ENCODE assay signal across 27 mouse cellular contexts in the genomic region with DNA sequence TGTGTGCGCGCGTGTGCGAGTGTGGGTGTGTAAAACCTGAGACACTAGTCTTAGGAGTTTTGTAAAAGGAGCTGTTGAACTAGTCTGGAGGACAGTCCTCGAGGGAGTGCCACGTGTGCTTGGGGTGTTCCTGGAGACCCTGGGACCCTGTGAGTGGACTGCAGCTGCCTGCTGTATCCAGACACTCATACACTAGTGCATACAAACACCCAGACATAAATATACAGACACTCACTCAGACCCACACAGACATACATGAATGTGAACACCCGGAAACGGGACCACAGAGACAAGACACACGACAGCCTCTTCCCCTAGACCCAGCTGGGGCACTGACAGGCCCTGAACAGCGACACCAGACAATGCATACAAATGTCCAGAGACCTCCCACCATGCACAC. TPM values are rescaled to one million over a fixed set of nuclear protein-coding genes. Genes with fewer than 3 reads are reported as not detected.
DNase-seq lines count a peak whose midpoint lies in the region; ATAC-seq and TF ChIP-seq lines count a peak whose summit lies in the region.
"Had no signal": no experiment of that assay in that cellular context is flagged by ENCODE, and none has a peak within 500 bp of the region (broad histone marks: within the 10 kb centered on the region; RNA-seq: fewer than 3 reads in every experiment).

No protein-coding gene starts in this region.

- H3K27me3 ChIP-seq in heart, adult 2 months (ENCODE audit: control insufficient read depth, insufficient read depth, low read length): no peaks in the 10 kb centered on the region
- no peaks in the 10 kb centered on the region for H3K27me3 ChIP-seq in heart, embryonic 16.5 days (ENCODE audit: control insufficient read depth, insufficient read depth, low read length)
- no peaks in the 10 kb centered on the region; the same call in 1 of the 2 replicates for H3K27me3 ChIP-seq in lung, postnatal 0 days (replicated peaks; ENCODE audit: insufficient read depth, low read length)
- H3K27me3 ChIP-seq: forebrain, embryonic 13.5 days; midbrain, embryonic 15.5 days; neural tube, embryonic 15.5 days had no signal

- peak overlapping the region; percentile 32 for H3K4me3 ChIP-seq in heart, adult 2 months
- peak overlapping the region; percentile 79 for H3K4me3 ChIP-seq in heart, embryonic 16.5 days (ENCODE audit: low read length)
- H3K4me3 ChIP-seq in lung, postnatal 0 days (ENCODE audit: low read depth, low read length): no peak overlapping the region
- H3K4me3 ChIP-seq: forebrain, embryonic 13.5 days; hindbrain, embryonic 10.5 days; limb, embryonic 13.5 days; liver, embryonic 15.5 days; megakaryocyte, embryonic 14.5 days; midbrain, embryonic 15.5 days; neural tube, embryonic 15.5 days had no signal

- no peak for ATAC-seq in heart, embryonic 16.5 days (replicated peaks; ENCODE audit: extremely low read depth, insufficient read depth, low FRiP score)
- peak; percentile 72 for ATAC-seq in lung, postnatal 0 days
- ATAC-seq: activated CD4-positive, CD25-positive, alpha-beta regulatory T cell, adult 4 months; forebrain, embryonic 13.5 days; hindbrain, postnatal 0 days; midbrain, embryonic 15.5 days had no signal

- peak overlapping the region; percentile 72 for H3K4me2 ChIP-seq in heart, embryonic 16.5 days (ENCODE audit: low read depth, low read length)
- no peak overlapping the region for H3K4me2 ChIP-seq in lung, postnatal 0 days (replicated peaks; ENCODE audit: low read depth, low read length)
- H3K4me2 ChIP-seq: forebrain, embryonic 13.5 days; limb, embryonic 13.5 days; liver, embryonic 15.5 days; midbrain, embryonic 15.5 days; neural tube, embryonic 15.5 days had no signal

- no peaks in the 10 kb centered on the region for H3K79me2 ChIP-seq in heart, adult 2 months (replicated peaks; ENCODE audit: control insufficient read depth, insufficient read depth, low read length)

- TF ChIP-seq POLR2A in heart, adult 2 months (IDR thresholded peaks at IDR 0.05; ENCODE audit: insufficient read depth, low read depth, low read length): no peak

- H3K27ac ChIP-seq in heart, adult 2 months: peak overlapping the region; percentile 79
- H3K27ac ChIP-seq in heart, embryonic 16.5 days (ENCODE audit: low read length): peak overlapping the region; percentile 98
- no peak overlapping the region for H3K27ac ChIP-seq in lung, postnatal 0 days (ENCODE audit: low read length)
- H3K27ac ChIP-seq: forebrain, embryonic 13.5 days; hindbrain, embryonic 10.5 days; hindbrain, postnatal 0 days; kidney, postnatal 0 days; liver, embryonic 15.5 days; midbrain, embryonic 15.5 days; neural tube, embryonic 15.5 days had no signal

- intact Hi-C loops in heart, adult 2 months (cut with DNase I): no loop called here
- intact Hi-C loops in heart, postnatal 10 days (cut with DNase I): no loop called here
- intact Hi-C loops in heart, postnatal 36 days (cut with DNase I): no loop called here

- no peak for TF ChIP-seq EP300 in heart, adult 2 months (IDR thresholded peaks at IDR 0.05; ENCODE audit: insufficient read depth, low read depth, low read length)
- TF ChIP-seq EP300 in lung, postnatal 0 days (IDR thresholded peaks at IDR 0.05): no peak

- no peaks in the 10 kb centered on the region for H3K9me3 ChIP-seq in heart, embryonic 16.5 days (replicated peaks; ENCODE audit: control insufficient read depth, low read length)
- no peaks in the 10 kb centered on the region for H3K9me3 ChIP-seq in lung, postnatal 0 days (ENCODE audit: low read length)
- H3K9me3 ChIP-seq: forebrain, embryonic 13.5 days; G1E; hindbrain, embryonic 10.5 days; limb, embryonic 13.5 days; liver, embryonic 15.5 days; megakaryocyte, embryonic 14.5 days; midbrain, embryonic 15.5 days; neural tube, embryonic 15.5 days had no signal

- DNase-seq in heart, adult 2 months: no peak
- no peak for DNase-seq in heart, postnatal 10 days
- no peak for DNase-seq in heart, postnatal 36 days
- DNase-seq in lung, postnatal 0 days (ENCODE audit: low spot score): peak; percentile 27
- DNase-seq in lung, adult 18-20 months: no peak
- no peak for DNase-seq in layer of hippocampus, postnatal 36 days
- DNase-seq: adrenal gland, postnatal 14 days; cerebellum, postnatal 10 days; gastrocnemius, postnatal 10 days; kidney, adult 18-20 months; thymus, postnatal 14 days had no signal

- no peak for TF ChIP-seq CTCF in heart, adult 2 months (IDR thresholded peaks at IDR 0.05)
- TF ChIP-seq CTCF in lung, postnatal 0 days (IDR thresholded peaks at IDR 0.05): no peak

- no peaks in the 10 kb centered on the region for H3K36me3 ChIP-seq in heart, adult 2 months (ENCODE audit: control insufficient read depth, insufficient read depth, low read length)
- peaks cover 9% of the 10 kb centered on the region; the same call in 1 of the 2 replicates for H3K36me3 ChIP-seq in heart, embryonic 16.5 days (ENCODE audit: control insufficient read depth, insufficient read depth)
- no peaks in the 10 kb centered on the region for H3K36me3 ChIP-seq in lung, postnatal 0 days (ENCODE audit: insufficient read depth, low read length)
- H3K36me3 ChIP-seq: G1E; hindbrain, embryonic 10.5 days; limb, embryonic 13.5 days; liver, embryonic 15.5 days; midbrain, embryonic 15.5 days; neural tube, embryonic 15.5 days had no signal

- H3K9ac ChIP-seq in heart, adult 2 months (ENCODE audit: low read depth, low read length): peak overlapping the region; percentile 58
- peak overlapping the region; percentile 79 for H3K9ac ChIP-seq in heart, embryonic 16.5 days (ENCODE audit: low read length)
- H3K9ac ChIP-seq in lung, postnatal 0 days (replicated peaks; ENCODE audit: low read depth): no peak overlapping the region
- H3K9ac ChIP-seq: forebrain, embryonic 13.5 days; limb, embryonic 13.5 days; liver, embryonic 15.5 days; midbrain, embryonic 15.5 days; neural tube, embryonic 15.5 days had no signal

- peaks cover 9% of the 10 kb centered on the region for H3K4me1 ChIP-seq in heart, adult 2 months (ENCODE audit: control insufficient read depth, insufficient read depth, low read length)
- peaks cover 21% of the 10 kb centered on the region for H3K4me1 ChIP-seq in heart, embryonic 16.5 days (ENCODE audit: control insufficient read depth, insufficient read depth, low read length)
- H3K4me1 ChIP-seq in lung, postnatal 0 days (ENCODE audit: insufficient read depth, low read depth, low read length): no peaks in the 10 kb centered on the region
- H3K4me1 ChIP-seq: forebrain, embryonic 13.5 days; liver, embryonic 15.5 days; midbrain, embryonic 15.5 days; neural tube, embryonic 15.5 days had no signal

- 78% methylated on average over 10 of the region's 10 CpGs for WGBS in heart, adult 2 months
- 61% methylated on average over 10 of the region's 10 CpGs for WGBS in heart, embryonic 16.5 days
- WGBS in lung, postnatal 0 days: 61% methylated on average over 10 of the region's 10 CpGs

RNA-seq across cellular contexts. Expression of a gene that starts 15.8 kb away (rescaled TPM):
- total RNA-seq in heart, adult 2 months (2021): 1 to 10 TPM; 6.0 to 7.0 TPM
- 10.3 and 12.6 TPM in 2 replicates for polyA plus RNA-seq in heart, adult 2 months (2012; rRNA removed)
- total RNA-seq in heart, postnatal 10 days (2021): 10 to 100 TPM; 11.5 to 13.4 TPM
- 21.0 and 26.3 TPM in 2 replicates for polyA plus RNA-seq in heart, embryonic 16.5 days (2015; fragmentation: Nextera tagmentation; extraction: Ambion mirVana)
- 1 to 10 TPM; 6.5 to 6.6 TPM for total RNA-seq in heart, postnatal 36 days (2021)
- polyA plus RNA-seq in lung, postnatal 0 days (2015; fragmentation: Nextera tagmentation; extraction: Ambion mirVana): 19.4 and 24.4 TPM in 2 replicates
- 1 to 10 TPM; 4.3 to 4.8 TPM for total RNA-seq in layer of hippocampus, postnatal 36 days (2021)
- total RNA-seq: G1E had no signal
- polyA plus RNA-seq: activated CD4-positive, CD25-positive, alpha-beta regulatory T cell, adult 4 months had no signal

RNA-seq across cellular contexts. Expression of a gene that starts 21.1 kb away (rescaled TPM):
- over 10,000 TPM in 1 of 2 experiments, 1,000 to 10,000 TPM in 1; 9,326 to 11,139 TPM for total RNA-seq in heart, adult 2 months (2021)
- polyA plus RNA-seq in heart, adult 2 months (2012; rRNA removed): 9,227 and 12,279 TPM in 2 replicates
- over 10,000 TPM; 11,120 to 11,825 TPM for total RNA-seq in heart, postnatal 10 days (2021)
- 4,391 and 5,295 TPM in 2 replicates for polyA plus RNA-seq in heart, embryonic 16.5 days (2015; fragmentation: Nextera tagmentation; extraction: Ambion mirVana)
- total RNA-seq in heart, postnatal 36 days (2021): over 10,000 TPM; 10,942 to 11,353 TPM
- 10.4 and 13.8 TPM in 2 replicates for polyA plus RNA-seq in lung, postnatal 0 days (2015; fragmentation: Nextera tagmentation; extraction: Ambion mirVana)
- not detected for total RNA-seq in layer of hippocampus, postnatal 36 days (2021)
- total RNA-seq: G1E; hindbrain, postnatal 0 days; layer of hippocampus, postnatal 14 days had no signal
- polyA plus RNA-seq: activated CD4-positive, CD25-positive, alpha-beta regulatory T cell, adult 4 months; G1E; hindbrain, embryonic 10.5 days had no signal

RNA-seq across cellular contexts. Expression of a gene that starts 35.2 kb away (rescaled TPM):
- total RNA-seq in heart, adult 2 months (2021): not detected
- not detected in 2 replicates for polyA plus RNA-seq in heart, adult 2 months (2012; rRNA removed)
- not detected for total RNA-seq in heart, postnatal 10 days (2021)
- 0.15 TPM in 1 of 2 replicates, not detected in the other for polyA plus RNA-seq in heart, embryonic 16.5 days (2015; fragmentation: Nextera tagmentation; extraction: Ambion mirVana)
- total RNA-seq in heart, postnatal 36 days (2021): not detected
- not detected in 2 replicates for polyA plus RNA-seq in lung, postnatal 0 days (2015; fragmentation: Nextera tagmentation; extraction: Ambion mirVana)
- total RNA-seq in layer of hippocampus, postnatal 36 days (2021): not detected
- total RNA-seq: adrenal gland, postnatal 14 days; gastrocnemius, postnatal 10 days; hindbrain, postnatal 0 days; layer of hippocampus, postnatal 14 days; left cerebral cortex, postnatal 10 days had no signal
- polyA plus RNA-seq: activated CD4-positive, CD25-positive, alpha-beta regulatory T cell, adult 4 months; brain, embryonic 14.5 days; forebrain, embryonic 13.5 days; frontal cortex, adult 2 months; hindbrain, embryonic 10.5 days; hindbrain, postnatal 0 days; kidney, postnatal 0 days; limb, embryonic 13.5 days; liver, embryonic 15.5 days; midbrain, embryonic 15.5 days; neural tube, embryonic 15.5 days had no signal

RNA-seq across cellular contexts. Expression of a gene that starts 51.0 kb away (rescaled TPM):
- not detected for total RNA-seq in heart, adult 2 months (2021)
- polyA plus RNA-seq in heart, adult 2 months (2012; rRNA removed): 0.06 TPM in 1 of 2 replicates, not detected in the other
- total RNA-seq in heart, postnatal 10 days (2021): not detected
- not detected in 2 replicates for polyA plus RNA-seq in heart, embryonic 16.5 days (2015; fragmentation: Nextera tagmentation; extraction: Ambion mirVana)
- not detected for total RNA-seq in heart, postnatal 36 days (2021)
- polyA plus RNA-seq in lung, postnatal 0 days (2015; fragmentation: Nextera tagmentation; extraction: Ambion mirVana): not detected in 2 replicates
- not detected for total RNA-seq in layer of hippocampus, postnatal 36 days (2021)
- total RNA-seq: adrenal gland, postnatal 14 days; gastrocnemius, postnatal 10 days; layer of hippocampus, postnatal 14 days; left cerebral cortex, postnatal 10 days had no signal
- polyA plus RNA-seq: brain, embryonic 14.5 days; forebrain, embryonic 13.5 days; frontal cortex, adult 2 months; G1E; hindbrain, embryonic 10.5 days; hindbrain, postnatal 0 days; kidney, postnatal 0 days; limb, embryonic 13.5 days; liver, embryonic 15.5 days; midbrain, embryonic 15.5 days; neural tube, embryonic 15.5 days had no signal

Comparison
In these comparisons a context has a peak if more than half of its experiments do, and no peak if none do; other contexts are left out.
1. RNA of a gene that starts 21.1 kb away (total RNA-seq): 11,120 to 11,825 TPM in heart, postnatal 10 days, 10,942 to 11,353 TPM in heart, postnatal 36 days and 9,326 to 11,139 TPM in heart, adult 2 months; not detected in layer of hippocampus, postnatal 36 days; every median in the first group is over 1,000 times any median in the second.